Mouse (Mus musculus) heart, postnatal 0 days (tissue): ENCODE data around the gene Col18a1. TPM values are rescaled to one million over a fixed set of nuclear protein-coding genes. Genes with fewer than 3 reads are reported as not detected.

Source experiments
- ATAC-seq: fragments of 200-750 bp; cut with Nextera tagmentation; 2 replicates; pipeline ENCODE4 v1.8.0; 2017; ENCODE audit warnings: low read depth, moderate number of reproducible peaks, moderate library complexity; ENCODE audit not compliant: insufficient read depth
- DNase-seq: peaks from one replicate; pipeline ENCODE4 v3.0.0-alpha.2; 2016; ENCODE audit warnings: low spot score
- H3K27ac ChIP-seq: fragments of 300-500 bp; sonication (generic); 2 replicates; pipeline ENCODE4 v1.5.1; 2014; ENCODE audit warnings: low read depth, mild to moderate bottlenecking
- H3K27me3 ChIP-seq: fragments of 300-500 bp; sonication (generic); 2 replicates; pipeline ENCODE4 v1.6.1; 2014; ENCODE audit warnings: low read length, mixed read lengths; ENCODE audit not compliant: control insufficient read depth, insufficient read depth
- H3K36me3 ChIP-seq: fragments of 300-500 bp; sonication (generic); replicated peaks from 2 replicates; pipeline ENCODE4 v1.6.1; 2014; ENCODE audit warnings: low read length, mixed read lengths; ENCODE audit not compliant: control insufficient read depth, insufficient read depth
- H3K4me1 ChIP-seq: fragments of 300-500 bp; sonication (generic); 2 replicates; pipeline ENCODE4 v1.6.1; 2014; ENCODE audit warnings: antibody characterized with exemption; ENCODE audit not compliant: control insufficient read depth, insufficient read depth
- H3K4me2 ChIP-seq: fragments of 300-500 bp; sonication (generic); 2 replicates; pipeline ENCODE4 v1.6.1; 2014; ENCODE audit warnings: low read depth, mild to moderate bottlenecking, low read length, moderate library complexity
- H3K4me3 ChIP-seq: fragments of 300-500 bp; sonication (generic); 2 replicates; pipeline ENCODE4 v1.5.1; 2014; ENCODE audit warnings: low read depth, low read length
- H3K9ac ChIP-seq: fragments of 300-500 bp; sonication (generic); replicated peaks from 2 replicates; pipeline ENCODE4 v1.6.1; 2014; ENCODE audit warnings: low read depth, low read length, mixed read lengths
- H3K9me3 ChIP-seq: fragments of 300-500 bp; sonication (generic); replicated peaks from 2 replicates; pipeline ENCODE4 v1.6.1; 2016; ENCODE audit warnings: low read length; ENCODE audit not compliant: control insufficient read depth
- CTCF ChIP-seq: IDR thresholded peaks from 2 replicates; pipeline ENCODE4 v1.5.1; 2016; ENCODE audit warnings: antibody characterized with exemption, control low read depth, low read depth
- EP300 ChIP-seq: IDR thresholded peaks from 2 replicates; pipeline ENCODE4 v1.6.1; 2016; ENCODE audit warnings: antibody characterized with exemption, low read depth
- WGBS: fragments of 180-500 bp; shearing (Covaris S2); extraction: QIAGEN DNeasy Blood & Tissue Kit; methylation state at CpG from one replicate; pipeline ENCODE4 v1.1.7; 2014; 5-methylcytosine and 5-hydroxymethylcytosine counted together
- polyA plus RNA-seq: library from polyadenylated mRNA; unstranded; fragments of >200 nt; fragmentation: Nextera tagmentation; extraction: Ambion mirVana; gene quantifications from 2 replicates; pipeline ENCODE4 v1.2.1, GENCODE M21; 2015
- total RNA-seq: library from RNA; depleted of rRNA; stranded (reverse); fragments of >200 nt; gene quantifications from 2 replicates; pipeline ENCODE4 v1.2.3, GENCODE M21; 2014; ENCODE audit warnings: low replicate concordance; rRNA removed

Gene Col18a1
- total and polyA plus RNA-seq, 2 experiments from 2014 or later = 47.3 to 130 TPM

- ATAC-seq (no peak), DNase-seq (no peak)
- TF ChIP-seq CTCF (no peak), EP300 (no peak)
- H3K9me3 ChIP-seq = no peaks in the 10 kb centered on the region
- H3K27me3 ChIP-seq = no peaks in the 10 kb centered on the region
- no peak overlapping the region for H3K9ac ChIP-seq
- no peaks in the 10 kb centered on the region for H3K4me1 ChIP-seq
- no peak overlapping the region for H3K27ac ChIP-seq
- no peaks in the 10 kb centered on the region for H3K36me3 ChIP-seq
- WGBS = 77% methylated on average over 7 of the region's 7 CpGs
- no peak overlapping the region for H3K4me3 ChIP-seq
- no peak overlapping the region for H3K4me2 ChIP-seq
Observed at GRCm38 (mm10) chr10:77016080-77016479, 150.3 kb downstream of the Col18a1 start.

- 64% methylated on average over 4 of the region's 4 CpGs for WGBS
- Histone ChIP-seq H3K9me3 (no peaks in the 10 kb centered on the region), H3K4me1 (no peaks in the 10 kb centered on the region), H3K4me2 (no peak overlapping the region), H3K9ac (no peak overlapping the region), H3K4me3 (no peak overlapping the region), H3K36me3 (no peaks in the 10 kb centered on the region), H3K27ac (no peak overlapping the region), H3K27me3 (no peaks in the 10 kb centered on the region)
- DNase-seq = no peak
- no peak for ATAC-seq
- TF ChIP-seq EP300 = no peak
- TF ChIP-seq CTCF = no peak
Observed at GRCm38 (mm10) chr10:77011681-77012080, 154.7 kb downstream of the Col18a1 start.

GRCm38 (mm10) chr10:77008698-77009097, 157.7 kb downstream of the Col18a1 start:
- H3K9me3 ChIP-seq = no peaks in the 10 kb centered on the region
- no peaks in the 10 kb centered on the region for H3K36me3 ChIP-seq
- no peaks in the 10 kb centered on the region for H3K27me3 ChIP-seq
- H3K9ac ChIP-seq = no peak overlapping the region
- no peak overlapping the region for H3K4me3 ChIP-seq
- WGBS = 80% methylated on average over 3 of the region's 3 CpGs
- H3K4me2 ChIP-seq = no peak overlapping the region
- H3K27ac ChIP-seq = no peak overlapping the region
- DNase-seq (no peak), ATAC-seq (no peak)
- H3K4me1 ChIP-seq = no peaks in the 10 kb centered on the region
- TF ChIP-seq EP300 (no peak), CTCF (no peak)

GRCm38 (mm10) chr10:77008109-77008561, 158.2 kb downstream of the Col18a1 start:
- TF ChIP-seq CTCF = no peak
- no peak for TF ChIP-seq EP300
- Histone ChIP-seq H3K27ac (no peak overlapping the region), H3K9me3 (no peaks in the 10 kb centered on the region), H3K9ac (no peak overlapping the region), H3K36me3 (no peaks in the 10 kb centered on the region), H3K27me3 (no peaks in the 10 kb centered on the region), H3K4me2 (no peak overlapping the region), H3K4me1 (no peaks in the 10 kb centered on the region), H3K4me3 (no peak overlapping the region)
- ATAC-seq = no peak
- 16% methylated on average over 9 of the region's 9 CpGs for WGBS
- DNase-seq = no peak

GRCm38 (mm10) chr10:77007433-77008108, 158.8 kb downstream of the Col18a1 start:
- WGBS = 54% methylated on average over 8 of the region's 8 CpGs
- ATAC-seq = no peak
- Histone ChIP-seq H3K4me2 (no peak overlapping the region), H3K9ac (no peak overlapping the region), H3K27ac (no peak overlapping the region), H3K27me3 (no peaks in the 10 kb centered on the region), H3K4me3 (no peak overlapping the region), H3K4me1 (no peaks in the 10 kb centered on the region), H3K36me3 (no peaks in the 10 kb centered on the region), H3K9me3 (no peaks in the 10 kb centered on the region)
- no peak for DNase-seq
- TF ChIP-seq CTCF = no peak

- no peak overlapping the region for H3K4me2 ChIP-seq
- DNase-seq = no peak
- WGBS = 36% methylated on average over 7 of the region's 7 CpGs
- H3K4me1 ChIP-seq = no peaks in the 10 kb centered on the region
- no peak overlapping the region for H3K27ac ChIP-seq
- H3K27me3 ChIP-seq = no peaks in the 10 kb centered on the region
- no peak overlapping the region for H3K4me3 ChIP-seq
- H3K9ac ChIP-seq = no peak overlapping the region
- H3K9me3 ChIP-seq = no peaks in the 10 kb centered on the region
- no peak for TF ChIP-seq CTCF
- TF ChIP-seq EP300 = no peak
- no peaks in the 10 kb centered on the region for H3K36me3 ChIP-seq
- no peak for ATAC-seq
Observed at GRCm38 (mm10) chr10:77004936-77005335, 161.4 kb downstream of the Col18a1 start.

Other genes starting within 250 kb of the Col18a1 start
- 5.6 and 17.1 TPM in 2 replicates for gene Pcbp3, start 204.7 kb downstream of the Col18a1 start, total RNA-seq
- gene Pcbp3, start 204.7 kb downstream of the Col18a1 start, polyA plus RNA-seq = 5.9 and 6.9 TPM in 2 replicates
- 6.2 and 8.5 TPM in 2 replicates for gene Slc19a1, start 134.3 kb downstream of the Col18a1 start, total RNA-seq
- gene Slc19a1, start 134.3 kb downstream of the Col18a1 start, polyA plus RNA-seq = 7.1 and 8.2 TPM in 2 replicates
- 78.8 and 94.1 TPM in 2 replicates for gene Pofut2, start 92.7 kb upstream of the Col18a1 start, total RNA-seq
- gene Pofut2, start 92.7 kb upstream of the Col18a1 start, polyA plus RNA-seq = 71.1 and 72.4 TPM in 2 replicates